25 mouse cellular contexts compared by ENCODE assay signal in genomic region chr3:127059671-127060070, GRCm38 (mm10).
"Had no signal": no experiment of that assay in that cellular context is flagged by ENCODE, and none has a peak within 500 bp of the region (broad histone marks: within the 10 kb centered on the region; RNA-seq: fewer than 3 reads in every experiment).

No protein-coding gene starts in this region.

- H3K4me3 ChIP-seq: heart, adult 2 months; heart, embryonic 13.5 days; heart, embryonic 15.5 days; hindbrain, embryonic 13.5 days; hindbrain, embryonic 15.5 days; kidney, embryonic 15.5 days; limb, embryonic 12.5 days; liver, embryonic 13.5 days; liver, embryonic 15.5 days had no signal

- H3K36me3 ChIP-seq: heart, embryonic 13.5 days; heart, embryonic 15.5 days; hindbrain, embryonic 15.5 days; kidney, embryonic 15.5 days; limb, embryonic 12.5 days; liver, embryonic 13.5 days; liver, embryonic 15.5 days had no signal

- H3K4me1 ChIP-seq: hindbrain, embryonic 13.5 days; hindbrain, embryonic 15.5 days; kidney, embryonic 15.5 days; limb, embryonic 12.5 days; liver, embryonic 13.5 days; liver, embryonic 15.5 days had no signal

- H3K9me3 ChIP-seq: heart, embryonic 13.5 days; heart, embryonic 15.5 days; hindbrain, embryonic 13.5 days; hindbrain, embryonic 15.5 days; kidney, embryonic 15.5 days; limb, embryonic 12.5 days; liver, embryonic 13.5 days; liver, embryonic 15.5 days had no signal

- H3K27ac ChIP-seq: heart, adult 2 months; heart, embryonic 13.5 days; heart, embryonic 15.5 days; hindbrain, embryonic 13.5 days; hindbrain, embryonic 15.5 days; hindbrain, postnatal 0 days; kidney, embryonic 15.5 days; kidney, postnatal 0 days; limb, embryonic 12.5 days; liver, embryonic 13.5 days; liver, embryonic 15.5 days had no signal

- DNase-seq: gastrocnemius, postnatal 14 days; gastrocnemius, postnatal 36 days; heart, adult 11 months; heart, adult 2 months; heart, postnatal 14 days; heart, postnatal 36 days; kidney, adult 11 months; kidney, adult 2 months; kidney, adult 9 months; kidney, postnatal 14 days; kidney, postnatal 36 days; layer of hippocampus, adult 9-11 months; layer of hippocampus, postnatal 36 days; left cerebral cortex, postnatal 4 days; liver; liver, embryonic 13.5 days had no signal

- H3K27me3 ChIP-seq: heart, embryonic 13.5 days; heart, embryonic 15.5 days; hindbrain, embryonic 13.5 days; hindbrain, embryonic 15.5 days; kidney, embryonic 15.5 days; limb, embryonic 12.5 days; liver, embryonic 13.5 days; liver, embryonic 15.5 days had no signal
